Mouse (Mus musculus): ENCODE measurements around the gene Mpp4. TPM values are rescaled to one million over a fixed set of nuclear protein-coding genes. Genes with fewer than 3 reads are reported as not detected.
A peak's percentile ranks its signal among the peaks of the same experiment; 100 is the strongest.

The Mpp4 gene
- polyA plus RNA-seq, 1 experiment, result 1.5 TPM

DNA sequence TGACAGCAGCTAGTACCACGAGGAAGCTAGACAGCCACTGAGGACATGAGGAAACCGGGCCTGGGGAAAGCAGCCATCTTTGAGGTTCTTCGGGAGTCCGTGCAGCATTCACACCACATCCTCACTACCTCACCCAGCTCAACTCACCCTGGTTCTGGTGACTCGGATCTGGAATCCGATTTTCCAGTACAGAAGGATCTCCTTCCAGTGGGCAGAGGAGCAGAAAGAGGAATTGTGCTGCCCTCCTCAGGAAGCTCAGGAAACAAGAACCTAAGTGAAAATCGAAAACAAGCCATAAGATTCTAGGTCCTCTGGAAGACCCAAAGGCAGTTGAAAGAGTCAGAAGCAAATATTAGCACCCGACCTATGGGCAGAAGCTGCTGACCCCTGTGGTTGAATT lies 7.1 kb upstream of the Mpp4 start:
- TF ChIP-seq POLR2A (IDR thresholded peaks at IDR 0.05; ENCODE audit: extremely low read depth, insufficient read depth, low read length), result no peak
- peak; percentile 34; the same call in 1 of the 2 replicates for TF ChIP-seq CTCF (IDR thresholded peaks at IDR 0.05; ENCODE audit: extremely low read depth, insufficient read depth, low read length)
- H3K4me1 ChIP-seq (ENCODE audit: control insufficient read depth, insufficient read depth, low read length), result no peaks in the 10 kb centered on the region
- H3K4me3 ChIP-seq (ENCODE audit: insufficient read depth, low read length), result no peak overlapping the region
- H3K27ac ChIP-seq (ENCODE audit: insufficient read depth, low read length), result no peak overlapping the region

DNA sequence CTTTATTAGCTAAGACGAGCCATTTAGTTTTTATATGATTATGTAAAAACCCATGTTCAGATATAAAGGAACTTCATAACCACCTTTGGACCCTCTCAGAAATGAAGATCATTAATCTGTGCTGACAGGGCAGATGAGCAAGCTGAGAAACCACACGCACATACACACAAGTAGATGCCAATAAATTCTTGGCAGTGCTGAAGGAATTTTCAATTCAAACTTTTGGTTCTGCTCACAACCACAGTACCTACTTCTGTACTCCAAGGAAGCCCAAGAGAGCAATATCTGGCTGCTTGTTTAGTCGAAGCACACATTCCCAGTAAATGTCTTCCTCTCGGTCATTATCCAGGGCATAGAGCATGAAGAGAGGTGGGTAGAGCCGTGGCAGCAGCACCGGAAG lies 6.4 kb upstream of the Mpp4 start:
- TF ChIP-seq CTCF (IDR thresholded peaks at IDR 0.05; ENCODE audit: extremely low read depth, insufficient read depth, low read length) (no peak), POLR2A (IDR thresholded peaks at IDR 0.05; ENCODE audit: extremely low read depth, insufficient read depth, low read length) (no peak)
- H3K4me3 ChIP-seq (ENCODE audit: insufficient read depth, low read length), result no peak overlapping the region
- no peak overlapping the region for H3K27ac ChIP-seq (ENCODE audit: insufficient read depth, low read length)
- H3K4me1 ChIP-seq (ENCODE audit: control insufficient read depth, insufficient read depth, low read length), result no peaks in the 10 kb centered on the region

DNA sequence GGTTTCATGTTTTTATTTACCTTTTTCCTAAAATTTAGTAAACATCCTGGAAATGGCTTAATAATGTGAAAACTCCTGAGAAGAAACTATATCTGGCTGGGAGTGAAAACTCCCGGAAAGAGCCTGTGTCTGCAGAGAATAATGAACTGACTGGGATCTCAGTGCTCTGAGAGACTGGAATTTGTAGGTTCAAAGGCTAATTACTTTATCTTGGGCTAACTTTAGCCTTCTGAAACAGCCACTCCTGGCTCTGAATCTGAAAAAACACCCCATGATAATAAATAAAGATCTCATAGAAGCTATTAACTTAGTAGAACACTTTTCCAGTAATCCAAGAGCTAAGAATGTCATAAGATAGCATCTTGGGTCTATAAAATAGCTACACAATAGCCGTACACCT lies 5.4 kb upstream of the Mpp4 start:
- no peaks in the 10 kb centered on the region; the same call in 1 of the 2 replicates for H3K4me1 ChIP-seq (ENCODE audit: control insufficient read depth, insufficient read depth, low read length)
- no peak overlapping the region for H3K27ac ChIP-seq (ENCODE audit: insufficient read depth, low read length)
- TF ChIP-seq POLR2A (IDR thresholded peaks at IDR 0.05; ENCODE audit: extremely low read depth, insufficient read depth, low read length) (no peak), CTCF (IDR thresholded peaks at IDR 0.05; ENCODE audit: extremely low read depth, insufficient read depth, low read length) (no peak)
- H3K4me3 ChIP-seq (ENCODE audit: insufficient read depth, low read length), result no peak overlapping the region

DNA sequence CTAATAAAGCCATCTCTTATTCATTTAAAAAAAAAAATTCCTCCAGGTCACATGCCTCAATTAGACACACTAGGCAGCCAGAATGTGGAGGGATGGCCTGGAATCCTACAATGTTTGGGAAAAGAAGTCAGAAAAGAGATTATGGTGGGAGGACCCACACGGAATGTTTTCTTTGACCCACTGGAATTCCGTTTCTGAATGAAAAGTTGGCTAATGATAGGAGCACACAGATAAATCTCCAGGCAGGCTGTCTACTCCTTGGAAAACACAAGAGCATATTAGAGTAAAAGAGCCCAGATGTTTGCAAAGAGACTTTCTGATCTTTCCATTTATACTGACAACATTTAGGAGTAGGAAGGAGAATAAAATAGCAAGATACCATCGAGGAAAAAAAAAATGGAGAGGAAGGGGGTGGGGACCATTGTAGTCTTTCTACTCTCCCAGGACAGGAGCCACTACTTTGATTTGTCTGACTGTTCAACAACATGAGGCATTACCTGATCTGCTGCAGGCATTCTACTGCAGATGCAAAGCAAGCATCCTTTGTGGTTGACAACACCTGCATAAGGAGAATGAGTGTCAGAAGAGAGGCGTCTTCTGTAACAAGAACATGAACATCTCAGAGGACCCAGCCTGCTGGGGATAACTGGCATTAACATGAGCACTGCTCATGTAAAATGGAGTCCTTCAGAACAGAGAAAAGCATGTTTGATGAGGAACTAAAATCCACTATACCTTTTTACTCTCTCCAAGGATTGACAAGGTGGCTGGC lies 4.7 kb upstream of the Mpp4 start:
- peaks cover 3% of the 10 kb centered on the region; the same call in 1 of the 2 replicates for H3K4me1 ChIP-seq (ENCODE audit: control insufficient read depth, insufficient read depth, low read length)
- no peak for TF ChIP-seq POLR2A (IDR thresholded peaks at IDR 0.05; ENCODE audit: extremely low read depth, insufficient read depth, low read length)
- no peak for TF ChIP-seq CTCF (IDR thresholded peaks at IDR 0.05; ENCODE audit: extremely low read depth, insufficient read depth, low read length)
- no peak overlapping the region for H3K27ac ChIP-seq (ENCODE audit: insufficient read depth, low read length)
- no peak overlapping the region for H3K4me3 ChIP-seq (ENCODE audit: insufficient read depth, low read length)

DNA sequence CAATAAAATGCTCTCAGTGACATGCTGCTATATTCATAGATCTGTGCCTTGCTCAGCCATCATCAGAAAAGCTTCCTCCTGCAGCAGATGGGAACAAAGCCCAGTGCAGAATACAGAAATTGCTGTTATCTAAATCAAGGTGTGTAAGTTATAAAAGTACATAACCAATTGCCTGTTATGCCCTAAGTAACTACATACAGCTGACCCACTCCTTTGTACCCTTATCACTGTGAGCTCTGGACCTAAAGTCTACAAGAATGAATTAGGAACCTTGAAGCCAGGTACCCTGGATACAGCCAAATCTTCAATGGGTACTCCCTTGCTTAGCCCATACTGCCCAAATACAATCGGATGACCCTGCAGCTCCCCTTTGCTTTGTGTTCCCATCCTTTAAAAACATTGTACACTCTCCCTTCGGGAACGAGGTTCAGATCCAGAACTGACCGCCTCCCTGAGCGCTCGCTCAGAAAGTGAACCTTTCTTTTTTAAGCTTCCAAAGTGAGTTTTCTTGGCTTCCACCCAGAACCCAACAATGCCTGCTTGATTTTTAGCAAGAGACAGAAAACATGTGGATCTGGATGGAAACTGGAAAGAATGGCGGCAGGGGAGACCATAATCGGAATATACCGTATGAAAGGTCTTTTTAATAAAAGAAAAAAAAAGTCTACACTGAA lies 3.2 kb upstream of the Mpp4 start:
- H3K4me3 ChIP-seq (ENCODE audit: insufficient read depth, low read length), result no peak overlapping the region
- TF ChIP-seq CTCF (IDR thresholded peaks at IDR 0.05; ENCODE audit: extremely low read depth, insufficient read depth, low read length) (no peak), POLR2A (IDR thresholded peaks at IDR 0.05; ENCODE audit: extremely low read depth, insufficient read depth, low read length) (no peak)
- no peak overlapping the region for H3K27ac ChIP-seq (ENCODE audit: insufficient read depth, low read length)
- peaks cover 6% of the 10 kb centered on the region; the same call in 1 of the 2 replicates for H3K4me1 ChIP-seq (ENCODE audit: control insufficient read depth, insufficient read depth, low read length)

DNA sequence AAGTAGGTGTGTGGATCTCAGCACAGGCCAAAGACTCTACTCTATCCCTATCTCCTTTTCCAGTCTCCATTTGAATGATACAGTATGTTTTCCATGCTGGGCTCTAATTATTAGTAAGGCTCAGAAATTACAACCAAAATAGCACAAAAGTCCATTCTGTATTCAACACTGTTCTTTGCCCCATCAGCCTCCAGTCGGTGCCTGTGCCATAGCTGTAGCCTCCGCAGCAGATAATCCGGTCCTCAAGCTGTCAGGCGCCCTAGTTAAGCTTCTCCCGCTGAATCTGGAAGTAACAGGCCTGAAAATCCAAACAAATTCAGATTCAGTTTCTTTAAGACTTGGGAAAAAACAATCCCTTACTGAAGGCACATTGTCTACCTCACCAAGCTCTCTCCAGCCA lies 729 bp upstream of the Mpp4 start:
- TF ChIP-seq POLR2A (IDR thresholded peaks at IDR 0.05; ENCODE audit: extremely low read depth, insufficient read depth, low read length), result no peak
- no peak for TF ChIP-seq CTCF (IDR thresholded peaks at IDR 0.05; ENCODE audit: extremely low read depth, insufficient read depth, low read length)
- peaks cover 6% of the 10 kb centered on the region; the same call in 1 of the 2 replicates for H3K4me1 ChIP-seq (ENCODE audit: control insufficient read depth, insufficient read depth, low read length)
- H3K4me3 ChIP-seq (ENCODE audit: insufficient read depth, low read length), result no peak overlapping the region
- no peak overlapping the region for H3K27ac ChIP-seq (ENCODE audit: insufficient read depth, low read length)

DNA sequence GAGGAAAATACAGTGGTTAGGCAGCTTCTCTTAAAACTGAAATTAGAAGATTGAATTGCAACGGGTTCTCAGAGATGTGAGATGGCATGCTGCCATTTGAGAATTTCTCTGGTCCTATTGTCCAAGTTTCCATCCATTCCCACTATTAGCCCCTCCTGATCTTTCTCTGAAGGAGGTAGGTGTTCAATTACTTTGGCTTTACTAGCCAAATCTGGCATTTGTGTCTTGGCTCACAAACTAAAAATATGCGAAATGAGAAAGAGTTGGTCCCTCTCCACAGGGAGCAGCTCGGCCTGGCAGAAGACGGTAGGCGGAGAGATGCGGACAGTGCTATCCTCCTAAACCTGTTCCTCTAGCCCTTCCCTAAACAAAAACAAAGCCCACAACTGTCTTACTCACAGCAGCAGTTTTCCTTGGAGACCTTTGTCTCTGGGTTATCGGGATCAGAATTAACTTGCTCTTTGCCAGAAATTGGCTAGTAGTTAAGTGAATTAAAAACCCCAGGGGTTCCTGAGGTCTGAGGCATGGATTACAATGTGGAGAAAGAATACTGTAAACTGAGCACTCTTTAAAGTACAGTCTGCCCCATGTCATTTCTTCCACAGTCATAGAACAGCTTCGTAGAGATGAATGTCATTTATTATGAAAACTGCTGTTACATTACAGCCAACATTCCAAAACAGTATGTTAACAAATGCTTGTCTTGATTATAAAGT lies 722 bp downstream of the Mpp4 start:
- Histone ChIP-seq H3K4me1 (ENCODE audit: control insufficient read depth, insufficient read depth, low read length) (peaks cover 6% of the 10 kb centered on the region; the same call in 1 of the 2 replicates), H3K27ac (ENCODE audit: insufficient read depth, low read length) (no peak overlapping the region)

DNA sequence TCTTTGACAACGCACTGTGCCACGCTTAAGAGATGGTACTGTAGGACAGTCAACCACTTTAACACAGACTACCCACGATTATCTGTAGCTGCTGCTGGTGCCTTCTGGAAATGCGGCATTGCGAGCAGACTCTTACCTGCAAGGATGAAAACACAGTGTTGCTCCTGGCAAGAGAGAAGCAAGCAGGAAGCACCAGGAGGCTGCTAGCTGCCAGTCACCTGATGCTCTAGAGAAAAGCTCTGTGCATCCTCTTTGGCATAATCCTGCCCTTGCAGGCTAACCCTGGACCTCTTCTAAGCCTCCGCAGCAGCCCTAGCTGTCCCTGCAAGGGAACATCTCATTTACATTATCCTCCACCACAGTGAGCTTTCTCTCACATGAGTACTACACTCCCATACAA lies 1.8 kb downstream of the Mpp4 start:
- peaks cover 6% of the 10 kb centered on the region; the same call in 1 of the 2 replicates for H3K4me1 ChIP-seq (ENCODE audit: control insufficient read depth, insufficient read depth, low read length)
- no peak overlapping the region for H3K27ac ChIP-seq (ENCODE audit: insufficient read depth, low read length)

More for the DNA sequence above, 722 bp downstream of the Mpp4 start:
- H3K4me3 ChIP-seq (ENCODE audit: insufficient read depth, low read length), result no peak overlapping the region
- no peak for TF ChIP-seq POLR2A (IDR thresholded peaks at IDR 0.05; ENCODE audit: extremely low read depth, insufficient read depth, low read length)
- no peak for TF ChIP-seq CTCF (IDR thresholded peaks at IDR 0.05; ENCODE audit: extremely low read depth, insufficient read depth, low read length)

DNA sequence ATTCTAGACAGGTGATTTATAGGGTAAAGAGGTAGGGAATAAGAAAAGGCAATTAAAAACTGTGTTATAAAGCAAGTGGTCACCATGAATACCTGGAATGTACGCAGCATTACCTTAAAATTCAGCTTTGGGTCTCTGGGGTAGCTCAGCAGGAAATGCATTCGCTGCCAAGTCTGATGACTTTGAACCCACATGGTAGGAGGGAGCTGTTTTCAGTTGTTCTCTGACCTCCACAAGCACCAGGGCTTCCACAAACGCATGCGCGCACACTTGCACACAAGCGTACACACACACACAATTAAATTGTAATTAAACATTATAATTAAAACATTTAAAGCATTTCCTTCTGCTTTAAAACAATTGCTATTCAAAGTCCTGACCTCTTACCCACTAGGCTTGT lies 2.3 kb downstream of the Mpp4 start:
- no peak for TF ChIP-seq POLR2A (IDR thresholded peaks at IDR 0.05; ENCODE audit: extremely low read depth, insufficient read depth, low read length)
- no peak for TF ChIP-seq CTCF (IDR thresholded peaks at IDR 0.05; ENCODE audit: extremely low read depth, insufficient read depth, low read length)
- no peak overlapping the region for H3K27ac ChIP-seq (ENCODE audit: insufficient read depth, low read length)
- peaks cover 6% of the 10 kb centered on the region; the same call in 1 of the 2 replicates for H3K4me1 ChIP-seq (ENCODE audit: control insufficient read depth, insufficient read depth, low read length)
- no peak overlapping the region for H3K4me3 ChIP-seq (ENCODE audit: insufficient read depth, low read length)

More for the DNA sequence above, 1.8 kb downstream of the Mpp4 start:
- no peak overlapping the region for H3K4me3 ChIP-seq (ENCODE audit: insufficient read depth, low read length)
- TF ChIP-seq POLR2A (IDR thresholded peaks at IDR 0.05; ENCODE audit: extremely low read depth, insufficient read depth, low read length), result no peak
- TF ChIP-seq CTCF (IDR thresholded peaks at IDR 0.05; ENCODE audit: extremely low read depth, insufficient read depth, low read length), result no peak

Measured in cortical plate, adult 2 months (tissue).